Mouse (Mus musculus) adrenal gland, adult (tissue): ENCODE results near the gene Actrt2.

Experiments used
- DNase-seq, 2 experiments: peaks; one replicate each; pipeline ENCODE4 v3.0.0; 2022 to 2023; ENCODE audit warnings: low spot score in 1 of 2; ENCODE audit not compliant: inconsistent age in 2 of 2

Actrt2 gene

DNA sequence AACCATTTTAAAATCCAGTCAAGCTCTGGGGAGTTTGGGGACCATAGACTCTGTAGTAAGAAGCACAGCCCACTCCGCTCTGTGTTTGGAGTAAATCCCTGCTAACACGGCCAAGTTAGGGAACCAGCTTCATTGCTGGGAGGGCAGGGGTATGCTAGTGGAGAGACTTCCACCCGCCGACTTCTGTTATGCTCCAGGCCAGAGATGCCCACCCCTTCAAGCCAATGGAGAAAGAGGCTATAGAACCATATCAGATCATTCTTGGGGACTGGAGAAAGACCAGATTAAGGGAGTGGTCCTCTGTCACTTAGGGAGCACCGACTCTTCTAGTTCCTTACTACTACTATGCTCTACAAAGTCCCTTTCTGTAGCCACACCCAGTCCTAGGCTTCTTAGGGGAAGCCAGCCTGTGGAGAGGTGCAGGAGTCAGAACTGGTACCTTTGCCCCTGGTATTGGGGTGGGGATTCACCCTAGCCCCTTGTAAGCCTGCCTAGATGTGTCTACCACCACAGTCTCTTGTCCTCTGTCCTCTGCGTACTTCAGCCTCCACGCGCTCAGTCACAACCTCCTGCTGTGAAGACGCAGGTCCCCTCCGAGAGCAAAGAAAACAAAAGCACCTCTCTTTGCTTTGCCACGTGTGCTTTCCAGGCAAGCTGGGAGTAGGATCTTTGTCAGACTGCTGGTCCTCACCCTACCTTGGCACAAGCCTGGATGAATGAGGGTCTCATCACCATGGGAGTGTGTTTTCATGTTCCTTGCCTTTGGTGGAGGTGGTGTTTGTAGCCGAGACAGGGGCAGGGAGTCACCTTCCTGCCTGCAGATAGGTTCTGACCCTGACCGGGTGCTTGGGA is 27.9 kb downstream of the Actrt2 start:
- DNase-seq, result no peak

GRCm38 (mm10) chr4:154639126-154639525 is 28.5 kb downstream of the Actrt2 start:
- DNase-seq, result peak in 1 of 2 experiments; percentile 50

DNA sequence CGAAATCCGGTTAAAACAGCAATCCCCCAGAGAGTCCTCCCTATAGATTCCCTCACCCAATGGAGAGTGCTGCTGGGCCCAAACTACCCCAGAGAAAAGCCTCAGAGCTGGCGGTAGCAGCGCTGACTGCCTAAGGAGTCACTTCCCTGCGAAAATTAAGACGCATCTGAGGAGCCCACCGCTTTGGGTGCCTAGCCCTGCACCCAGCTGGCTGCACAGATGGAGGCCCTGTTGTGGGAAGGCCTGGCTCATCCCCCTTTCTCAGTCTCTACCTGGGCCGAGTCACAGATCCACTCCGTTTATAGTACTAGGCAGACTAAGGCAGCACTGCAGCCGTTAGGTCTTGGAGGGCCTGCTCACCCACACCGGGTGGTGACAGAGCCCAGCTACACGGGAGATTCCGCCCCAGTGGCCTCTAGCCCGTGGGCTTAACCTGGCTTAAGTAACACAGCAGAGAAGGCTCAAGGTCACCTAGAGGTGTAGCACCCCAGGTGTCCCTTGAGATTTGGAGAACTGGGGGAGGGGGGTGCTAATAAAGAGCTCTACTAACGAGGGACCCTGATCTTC is 29.3 kb downstream of the Actrt2 start:
- DNase-seq, result no peak

GRCm38 (mm10) chr4:154637468-154638319 is 30.0 kb downstream of the Actrt2 start:
- peak in 1 of 2 experiments; percentile 31 for DNase-seq

DNA sequence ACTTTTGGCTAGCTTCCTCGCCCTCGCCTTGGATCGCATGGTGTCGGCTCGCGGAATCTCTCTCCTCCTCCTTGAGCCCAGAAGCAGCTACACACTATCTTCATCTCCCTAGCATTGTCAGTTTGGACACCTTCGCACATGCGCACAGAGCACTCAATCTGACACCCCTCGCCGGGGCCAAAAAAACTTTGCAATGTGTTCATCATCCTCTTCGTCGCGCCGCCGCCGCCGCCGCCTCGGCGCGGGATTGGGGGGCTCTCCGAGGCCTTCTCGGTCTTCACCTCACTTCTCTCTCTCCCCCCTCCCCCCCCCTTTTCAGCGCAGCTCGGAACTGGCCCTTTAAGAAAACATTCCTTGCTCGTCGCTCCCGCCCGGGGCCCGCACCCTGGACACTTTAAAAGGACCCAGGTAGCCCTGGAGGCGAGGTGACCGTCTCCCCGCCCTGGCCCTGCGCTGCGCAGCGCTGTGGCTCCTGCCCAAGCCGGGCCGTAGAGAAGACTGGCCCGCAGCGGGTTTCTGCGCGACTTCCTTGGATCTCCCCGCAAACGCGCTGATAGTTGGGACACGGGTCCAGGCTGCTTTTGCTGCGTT is 30.9 kb downstream of the Actrt2 start, which contains the start of gene Prdm16:
Gene Prdm16 (minus strand): TSS at position 153 of the 591 bp plus-strand sequence.
- DNase-seq, result peak; percentile 14 to 72

GRCm38 (mm10) chr4:154636053-154636433 is 31.6 kb downstream of the Actrt2 start:
- DNase-seq, result peak; percentile 22 to 73

DNA sequence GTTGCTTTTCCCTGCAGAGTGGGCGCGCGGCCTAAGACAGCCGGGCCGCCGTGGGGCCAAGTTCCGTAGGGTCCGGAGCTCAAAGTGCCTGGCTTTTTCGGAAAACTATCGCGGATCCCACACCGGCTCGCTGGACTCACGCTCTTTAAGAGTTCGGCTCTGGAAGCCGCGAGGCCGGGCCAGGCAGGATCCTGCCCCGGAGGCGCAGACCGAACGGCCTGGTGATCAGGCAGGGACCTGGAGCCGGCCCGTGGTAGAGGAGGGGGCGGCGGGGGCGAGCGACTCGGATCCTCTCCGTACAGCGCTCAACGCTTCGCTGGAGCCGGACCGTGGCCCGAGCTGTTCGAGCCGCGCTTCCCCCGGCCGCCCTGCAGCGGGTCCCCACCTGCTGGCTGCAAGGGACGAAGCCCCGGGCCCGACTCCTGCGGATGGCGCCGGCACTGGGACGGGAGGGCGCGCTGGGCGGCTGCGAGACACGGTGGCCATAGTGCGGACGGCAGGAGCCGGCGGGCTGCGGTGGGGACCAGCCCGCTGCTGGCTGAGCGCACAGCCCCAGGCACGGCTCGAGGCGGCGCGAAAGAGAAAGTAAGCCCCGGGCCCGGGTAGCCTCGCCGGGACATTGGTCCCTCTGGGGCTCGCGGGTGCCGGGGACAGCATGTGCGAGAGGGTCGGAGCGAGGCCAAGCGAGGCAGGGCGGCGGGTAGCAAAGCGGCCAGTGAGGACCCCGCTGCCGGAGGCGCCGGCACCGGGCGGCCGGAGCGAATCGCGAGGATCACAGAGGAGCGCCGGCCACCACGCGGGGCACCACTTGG is 32.2 kb downstream of the Actrt2 start:
- peak; percentile 32 to 83 for DNase-seq

GRCm38 (mm10) chr4:154634470-154635240 is 33.0 kb downstream of the Actrt2 start:
- DNase-seq, result peak in 1 of 2 experiments; percentile 44

- no peak for DNase-seq
Observed at GRCm38 (mm10) chr4:154634001-154634400, 33.7 kb downstream of the Actrt2 start.

DNA sequence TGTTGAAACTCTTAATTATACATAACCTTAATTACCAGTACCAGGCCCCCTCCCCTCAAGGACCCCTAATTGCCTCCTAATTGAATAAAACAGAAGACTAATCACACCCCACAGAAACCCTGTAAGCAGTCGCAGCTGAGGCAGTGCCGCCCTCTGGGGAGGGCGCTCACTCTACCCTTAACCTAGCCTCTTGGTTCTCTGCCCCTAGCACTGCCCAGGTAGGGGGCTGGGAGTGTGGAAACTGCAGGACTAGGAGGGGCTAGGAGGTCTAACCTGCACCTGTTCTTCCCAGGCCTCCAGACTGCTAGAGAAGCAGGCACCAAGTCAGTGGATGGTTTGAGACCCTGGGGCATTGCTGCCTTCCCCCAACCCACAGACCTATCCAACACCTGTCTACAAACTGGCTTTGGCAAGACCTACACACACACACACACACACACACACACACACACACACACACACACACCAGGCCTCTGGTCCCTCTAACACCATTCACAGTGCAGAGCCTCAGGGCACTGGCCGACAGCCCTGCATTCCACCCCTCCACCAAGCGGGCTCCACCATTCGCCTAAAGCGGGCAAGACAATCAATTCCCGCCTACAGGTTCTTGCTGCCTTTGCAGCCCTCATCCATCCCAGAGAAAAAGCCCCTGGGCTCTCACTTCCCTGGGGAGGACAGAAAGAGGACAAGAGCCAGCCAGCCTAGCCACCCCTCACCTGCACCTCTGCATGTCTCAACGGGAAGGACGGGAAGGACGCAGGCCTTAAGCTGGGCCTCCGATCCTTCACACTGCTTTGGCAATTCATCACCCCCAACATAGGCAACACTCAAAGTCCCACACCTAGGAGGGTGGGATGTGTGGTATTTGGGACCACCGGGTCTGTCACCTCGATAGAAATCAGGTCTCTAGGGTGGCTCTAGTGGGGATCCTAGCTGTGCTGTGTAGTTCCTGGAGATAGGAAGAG is 34.6 kb downstream of the Actrt2 start:
- DNase-seq, result no peak

DNA sequence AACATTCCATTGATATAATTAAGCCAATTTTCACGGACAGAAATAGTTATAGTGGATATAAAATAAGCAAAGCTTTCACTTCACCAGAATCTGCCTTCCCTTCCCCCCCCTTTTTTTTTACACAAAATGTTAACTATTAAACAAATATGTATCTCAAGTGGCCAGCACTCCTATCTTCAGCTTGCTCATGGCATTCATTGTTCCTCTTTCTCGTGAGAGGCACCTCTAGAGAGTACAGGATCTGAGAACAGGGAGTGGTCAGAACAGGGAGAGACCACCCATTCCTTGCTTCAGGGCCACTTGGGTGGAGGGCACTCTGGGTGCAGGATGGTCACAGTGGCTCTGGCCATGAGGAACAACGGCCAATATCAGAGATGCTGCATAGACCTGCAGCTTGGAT is 36.9 kb downstream of the Actrt2 start:
- no peak for DNase-seq

DNA sequence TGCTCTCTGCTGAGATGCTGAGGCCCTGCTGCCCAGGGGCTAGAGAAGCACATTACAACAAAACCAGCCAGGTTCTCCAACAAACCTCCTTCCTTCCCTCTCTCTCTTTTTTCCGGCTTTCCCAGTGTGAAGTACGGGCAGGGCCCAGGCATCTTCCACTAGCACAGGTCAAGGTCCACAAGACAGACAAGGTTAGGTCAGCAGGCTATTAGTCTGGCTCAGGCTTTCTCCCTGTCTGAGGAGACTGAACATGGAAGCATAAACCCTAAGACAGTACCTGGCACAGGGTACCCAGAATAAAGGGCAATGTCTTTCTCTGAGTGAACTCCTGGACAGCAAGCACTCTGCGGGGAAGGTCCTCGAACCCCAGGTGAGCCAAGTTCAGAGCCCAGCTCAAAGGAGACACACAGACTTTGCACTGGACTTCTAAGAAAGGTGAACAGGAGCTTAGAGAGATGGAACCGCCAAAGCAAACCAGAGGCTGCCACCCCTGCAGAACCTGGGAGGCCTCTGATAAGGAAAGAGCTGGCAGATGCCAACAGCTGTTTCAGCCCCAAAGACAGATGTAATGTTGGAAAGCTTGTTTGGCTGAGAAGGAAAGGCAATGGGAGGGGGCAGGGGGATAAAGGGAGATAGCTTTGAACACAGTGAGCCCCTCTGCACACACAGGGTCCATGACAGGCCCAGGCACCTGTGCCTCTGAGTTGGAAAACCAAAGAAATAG is 40.1 kb downstream of the Actrt2 start:
- DNase-seq, result no peak

- no peak for DNase-seq
Observed at GRCm38 (mm10) chr4:154626282-154626681, 41.4 kb downstream of the Actrt2 start.

DNA sequence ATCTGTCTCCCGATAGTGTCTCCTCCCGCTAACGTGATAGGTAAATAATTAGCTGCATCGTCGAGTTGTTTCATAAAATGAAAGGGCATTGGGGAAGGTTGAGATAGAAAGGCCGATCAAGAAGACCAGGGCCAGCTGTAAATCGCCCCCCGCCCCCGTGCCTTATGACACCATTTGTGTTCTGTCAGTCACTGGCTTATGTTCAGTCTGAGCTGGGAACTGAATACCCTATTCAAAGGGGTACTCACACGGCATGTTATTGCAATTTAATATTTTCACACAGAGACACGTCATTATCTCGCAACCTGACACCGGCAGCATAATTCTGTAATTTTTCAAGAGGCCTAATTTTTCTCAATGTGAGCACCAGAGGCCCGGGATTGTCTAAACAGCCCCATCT is 42.0 kb downstream of the Actrt2 start:
- DNase-seq, result no peak

GRCm38 (mm10) chr4:154623241-154623640 is 44.4 kb downstream of the Actrt2 start:
- DNase-seq, result no peak

GRCm38 (mm10) chr4:154622521-154622920 is 45.1 kb downstream of the Actrt2 start:
- DNase-seq, result no peak
